Mouse (Mus musculus) stomach, embryonic 15.5 days (tissue): ENCODE results near the gene S1pr4. TPM values are rescaled to one million over a fixed set of nuclear protein-coding genes. Genes with fewer than 3 reads are reported as not detected.
A peak's percentile ranks its signal among the peaks of the same experiment; 100 is the strongest.

Experiments used
- ATAC-seq: fragments of 200-750 bp; cut with Nextera tagmentation; 2 replicates; pipeline ENCODE4 v1.8.0; 2017; ENCODE audit warnings: low read depth, moderate number of reproducible peaks, moderate TSS enrichment; ENCODE audit not compliant: insufficient read depth, low FRiP score
- H3K27ac ChIP-seq: fragments of 300-500 bp; sonication (generic); 2 replicates; pipeline ENCODE4 v1.5.1; 2015; ENCODE audit warnings: mild to moderate bottlenecking, inconsistent platforms
- H3K27me3 ChIP-seq: fragments of 300-500 bp; sonication (generic); replicated peaks from 2 replicates; pipeline ENCODE4 v1.6.1; 2015; ENCODE audit warnings: inconsistent platforms
- H3K36me3 ChIP-seq: fragments of 300-500 bp; sonication (generic); 2 replicates; pipeline ENCODE4 v1.6.1; 2015; ENCODE audit warnings: inconsistent platforms
- H3K4me1 ChIP-seq: fragments of 300-500 bp; sonication (generic); 2 replicates; pipeline ENCODE4 v1.6.1; 2015; ENCODE audit warnings: inconsistent platforms
- H3K4me2 ChIP-seq: fragments of 300-500 bp; sonication (generic); 2 replicates; pipeline ENCODE4 v1.6.1; 2015; ENCODE audit warnings: mild to moderate bottlenecking, inconsistent platforms
- H3K4me3 ChIP-seq: fragments of 300-500 bp; sonication (generic); replicated peaks from 2 replicates; pipeline ENCODE4 v1.5.1; 2015; ENCODE audit warnings: inconsistent platforms
- H3K9ac ChIP-seq: fragments of 300-500 bp; sonication (generic); 2 replicates; pipeline ENCODE4 v1.6.1; 2015; ENCODE audit warnings: inconsistent platforms
- H3K9me3 ChIP-seq: fragments of 300-500 bp; sonication (generic); 2 replicates; pipeline ENCODE4 v1.6.1; 2016; ENCODE audit warnings: inconsistent platforms
- WGBS: fragments of 180-500 bp; shearing (Covaris S2); methylation state at CpG from one replicate; pipeline ENCODE4 v1.1.7; 2015; 5-methylcytosine and 5-hydroxymethylcytosine counted together
- polyA plus RNA-seq: library from polyadenylated mRNA; unstranded; fragments of >200 nt; fragmentation: Nextera tagmentation; extraction: Ambion mirVana; gene quantifications from 2 replicates; pipeline ENCODE4 v1.2.1, GENCODE M21; 2015

The S1pr4 gene
- polyA plus RNA-seq, 1 experiment from 2014 or later, result 1.6 TPM

DNA sequence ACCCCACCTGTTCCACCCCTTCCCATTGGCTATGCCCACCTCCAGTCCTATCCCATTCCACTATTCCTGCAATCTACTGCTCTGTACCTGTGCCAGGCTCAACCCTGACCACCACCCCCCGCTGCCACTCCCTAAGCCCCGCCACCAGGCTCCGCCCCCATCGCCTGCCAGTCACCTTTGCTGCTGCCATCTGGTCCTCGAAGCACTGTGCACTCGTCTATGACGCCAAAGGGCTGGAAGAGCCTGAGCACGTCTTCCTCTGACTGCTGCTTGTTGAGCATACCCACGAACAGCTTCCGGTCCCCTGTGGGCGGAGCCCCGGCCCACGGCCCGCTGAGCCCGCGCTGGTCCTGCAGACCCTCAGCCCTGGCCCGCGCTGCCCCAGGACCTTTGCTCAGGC, 29.5 kb downstream of the S1pr4 start:
- peaks cover 2% of the 10 kb centered on the region; the same call in 1 of the 2 replicates for H3K4me1 ChIP-seq
- no peak overlapping the region for H3K4me2 ChIP-seq
- no peak for ATAC-seq
- no peaks in the 10 kb centered on the region for H3K9me3 ChIP-seq
- whole genome bisulfite sequencing, result 46% methylated on average over 18 of the region's 18 CpGs
- H3K27ac ChIP-seq, result no peak overlapping the region
- no peaks in the 10 kb centered on the region for H3K36me3 ChIP-seq
- H3K9ac ChIP-seq, result no peak overlapping the region
- H3K27me3 ChIP-seq, result peaks cover 72% of the 10 kb centered on the region
- H3K4me3 ChIP-seq, result no peak overlapping the region

DNA sequence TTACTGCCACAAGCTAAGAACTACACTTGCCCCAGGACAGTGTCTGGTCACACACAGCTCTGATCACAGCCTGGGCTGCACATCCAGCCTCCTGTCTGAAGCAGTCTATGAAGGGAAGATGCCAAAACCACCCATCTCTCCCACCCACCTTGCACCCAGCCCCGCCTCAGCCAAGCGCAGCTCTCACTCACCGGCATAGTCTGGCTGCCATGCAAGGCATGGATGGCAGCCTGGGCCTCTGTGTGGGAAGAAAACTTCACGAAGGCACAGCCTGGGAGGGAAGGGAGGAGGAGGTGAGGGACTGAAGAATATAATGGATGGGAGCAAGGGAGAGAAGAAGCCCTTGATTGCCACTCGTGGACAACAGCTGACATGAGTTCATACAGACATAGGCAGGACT, 30.7 kb downstream of the S1pr4 start:
- no peak overlapping the region for H3K9ac ChIP-seq
- WGBS, result 73% methylated on average over 5 of the region's 5 CpGs
- no peaks in the 10 kb centered on the region for H3K36me3 ChIP-seq
- ATAC-seq, result no peak
- no peak overlapping the region for H3K27ac ChIP-seq
- peaks cover 72% of the 10 kb centered on the region for H3K27me3 ChIP-seq
- no peak overlapping the region for H3K4me2 ChIP-seq
- H3K4me1 ChIP-seq, result peaks cover 10% of the 10 kb centered on the region
- H3K9me3 ChIP-seq, result no peaks in the 10 kb centered on the region
- no peak overlapping the region for H3K4me3 ChIP-seq

DNA sequence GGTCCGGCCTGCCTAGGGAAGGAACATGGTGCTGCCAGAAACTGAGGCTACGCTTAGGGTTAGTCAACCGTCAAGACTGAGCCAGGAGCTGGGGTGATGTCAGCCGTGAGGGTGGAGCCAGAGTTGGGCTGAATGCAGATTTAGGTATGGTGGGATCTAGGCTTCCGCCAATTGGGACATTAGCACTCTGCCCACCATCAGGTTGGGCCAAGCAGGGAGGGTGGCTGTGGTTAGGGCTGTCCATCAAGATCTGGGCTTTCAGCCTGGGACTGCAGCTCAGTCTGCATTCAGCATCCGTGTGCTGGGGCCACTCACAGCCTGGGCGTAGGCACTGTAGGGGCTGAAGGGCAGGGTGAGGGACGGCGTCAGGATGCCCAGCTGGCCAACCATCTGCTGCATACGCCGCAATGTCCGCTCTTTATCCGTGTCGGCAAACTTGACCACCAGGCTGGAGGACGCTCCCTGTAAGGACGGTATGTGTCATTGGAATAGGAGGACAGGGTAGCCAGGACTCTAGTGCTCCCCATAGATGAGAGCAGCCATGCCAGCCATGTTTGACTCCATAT, 32.2 kb downstream of the S1pr4 start:
- no peaks in the 10 kb centered on the region for H3K36me3 ChIP-seq
- no peak overlapping the region for H3K4me3 ChIP-seq
- no peak for ATAC-seq
- no peaks in the 10 kb centered on the region for H3K9me3 ChIP-seq
- WGBS, result 80% methylated on average over 16 of the region's 16 CpGs
- peaks cover 12% of the 10 kb centered on the region; the same call in 1 of the 2 replicates for H3K4me1 ChIP-seq
- H3K27ac ChIP-seq, result no peak overlapping the region
- H3K4me2 ChIP-seq, result no peak overlapping the region
- peaks cover 73% of the 10 kb centered on the region for H3K27me3 ChIP-seq
- H3K9ac ChIP-seq, result no peak overlapping the region

DNA sequence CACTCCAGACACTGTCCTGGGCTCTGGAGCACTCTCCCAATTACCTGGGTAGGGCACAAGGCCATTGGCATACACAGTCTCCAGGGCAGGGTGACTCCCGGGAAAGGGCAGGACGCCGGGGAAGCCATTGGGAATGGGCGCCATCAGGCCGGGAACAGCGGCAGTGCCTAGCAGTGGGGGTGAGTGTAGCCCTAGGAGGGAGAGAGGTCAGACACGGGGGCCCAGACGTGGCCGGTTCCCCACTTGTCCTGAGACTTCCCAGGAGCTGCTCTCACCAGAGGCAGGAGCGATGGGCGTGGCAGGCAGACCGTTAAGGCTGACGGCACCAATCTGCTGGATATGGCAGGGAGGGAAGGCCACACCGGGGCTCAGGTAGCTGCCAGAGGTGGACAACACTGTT, 33.1 kb downstream of the S1pr4 start:
- peaks cover 15% of the 10 kb centered on the region; the same call in 1 of the 2 replicates for H3K4me1 ChIP-seq
- no peak overlapping the region for H3K9ac ChIP-seq
- ATAC-seq, result no peak
- no peaks in the 10 kb centered on the region for H3K9me3 ChIP-seq
- H3K4me2 ChIP-seq, result no peak overlapping the region
- 53% methylated on average over 14 of the region's 14 CpGs for WGBS
- no peak overlapping the region for H3K27ac ChIP-seq
- no peak overlapping the region for H3K4me3 ChIP-seq
- H3K27me3 ChIP-seq, result peaks cover 74% of the 10 kb centered on the region
- no peaks in the 10 kb centered on the region for H3K36me3 ChIP-seq

DNA sequence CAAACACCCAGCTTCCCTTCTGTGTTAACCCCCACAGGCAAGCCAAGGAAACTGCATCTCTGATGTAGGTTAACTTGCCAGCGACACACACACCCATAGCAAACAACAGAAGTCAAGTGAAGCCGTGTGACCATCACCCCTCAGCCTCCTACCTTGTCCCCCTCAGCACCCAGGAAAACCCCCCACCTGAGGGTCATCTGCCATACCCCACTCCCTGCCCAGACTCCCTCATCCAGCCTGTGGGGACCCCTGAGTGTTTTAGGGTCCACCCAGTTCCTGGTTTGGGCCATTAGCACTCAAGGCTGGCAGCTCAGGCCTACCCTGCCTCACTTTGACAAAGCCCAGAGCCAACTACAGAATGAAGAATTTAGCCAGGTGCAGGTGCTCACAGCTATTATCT, 33.9 kb downstream of the S1pr4 start:
- no peaks in the 10 kb centered on the region for H3K9me3 ChIP-seq
- ATAC-seq, result no peak
- no peak overlapping the region for H3K9ac ChIP-seq
- no peak overlapping the region for H3K4me3 ChIP-seq
- H3K27ac ChIP-seq, result no peak overlapping the region
- H3K4me1 ChIP-seq, result peaks cover 16% of the 10 kb centered on the region; the same call in 1 of the 2 replicates
- no peak overlapping the region for H3K4me2 ChIP-seq
- 82% methylated on average over 2 of the region's 2 CpGs for WGBS
- peaks cover 77% of the 10 kb centered on the region for H3K27me3 ChIP-seq
- no peaks in the 10 kb centered on the region for H3K36me3 ChIP-seq

DNA sequence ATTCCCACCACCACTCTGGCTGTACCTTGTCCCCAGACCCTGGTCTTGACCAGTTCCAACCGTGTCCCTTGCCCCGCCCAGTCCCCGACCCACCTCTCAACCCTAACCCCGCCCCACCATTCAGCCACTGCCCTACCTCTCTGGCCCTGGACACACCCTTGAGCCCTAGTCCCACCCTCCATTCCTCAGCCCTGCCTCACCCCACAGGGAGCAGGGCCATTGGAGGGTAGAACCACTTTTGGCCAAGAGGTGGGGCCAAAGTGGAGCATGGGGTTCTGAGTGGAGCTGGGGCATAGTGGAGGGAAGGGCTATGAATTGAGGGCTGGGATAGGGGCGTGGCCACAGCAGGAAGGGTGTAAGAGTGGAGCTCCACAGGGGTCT, 34.7 kb downstream of the S1pr4 start:
- H3K27me3 ChIP-seq, result peaks cover 78% of the 10 kb centered on the region
- no peak overlapping the region for H3K9ac ChIP-seq
- H3K4me3 ChIP-seq, result peak overlapping the region; percentile 33; the same call in 1 of the 2 replicates
- no peak overlapping the region for H3K27ac ChIP-seq
- H3K36me3 ChIP-seq, result no peaks in the 10 kb centered on the region
- H3K4me1 ChIP-seq, result peaks cover 16% of the 10 kb centered on the region; the same call in 1 of the 2 replicates
- H3K4me2 ChIP-seq, result peak overlapping the region; percentile 53; the same call in 1 of the 2 replicates
- 5% methylated on average over 5 of the region's 5 CpGs for WGBS
- H3K9me3 ChIP-seq, result no peaks in the 10 kb centered on the region
- ATAC-seq, result peak; percentile 75

DNA sequence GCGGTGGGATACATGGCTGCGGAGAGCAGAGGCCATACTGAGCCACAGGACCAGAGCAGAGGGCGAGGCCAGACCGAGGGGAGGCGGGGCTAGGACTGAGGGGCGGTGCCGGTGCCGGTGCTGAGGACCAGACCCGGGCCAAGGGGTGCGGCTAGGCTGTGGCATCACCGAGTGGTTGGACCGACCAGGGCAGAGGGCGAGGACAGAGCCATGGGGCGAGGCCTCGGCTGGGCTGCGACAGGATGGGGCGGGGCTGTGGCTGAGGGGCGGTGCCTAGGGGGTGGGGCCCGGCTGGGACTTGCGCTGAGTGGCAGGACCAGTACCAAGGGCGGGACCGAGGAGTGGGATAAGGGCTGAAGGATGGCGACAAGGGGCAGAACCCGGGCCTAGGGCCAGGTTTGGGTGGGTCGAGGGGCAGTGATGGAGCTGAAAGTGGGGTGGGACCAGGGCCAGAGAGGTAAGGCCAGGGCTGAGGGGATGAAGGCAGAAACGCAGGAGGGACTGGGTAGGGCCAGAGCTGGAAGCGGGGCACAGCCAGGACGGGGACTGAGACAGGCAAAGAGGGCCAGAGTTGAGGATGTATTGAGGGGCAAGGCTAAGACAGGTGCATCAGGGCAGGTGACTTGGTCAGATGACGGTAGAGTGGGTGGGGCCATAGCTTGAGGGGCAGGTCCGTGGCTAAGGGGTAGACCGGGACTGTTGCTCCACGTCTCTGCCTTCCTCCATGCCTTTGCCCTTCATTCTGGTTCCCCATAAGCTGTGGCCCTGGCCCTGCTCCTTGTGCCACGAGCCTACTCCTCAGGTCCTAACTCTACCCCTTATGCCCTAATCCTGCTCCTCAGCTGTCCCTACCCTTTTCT, 35.3 kb downstream of the S1pr4 start:
- peak overlapping the region; percentile 33 for H3K4me3 ChIP-seq
- H3K9me3 ChIP-seq, result no peaks in the 10 kb centered on the region
- WGBS, result 3% methylated on average over 33 of the region's 33 CpGs
- no peak overlapping the region; the same call in 1 of the 2 replicates for H3K27ac ChIP-seq
- peak; percentile 85 for ATAC-seq
- peaks cover 80% of the 10 kb centered on the region for H3K27me3 ChIP-seq
- no peak overlapping the region for H3K9ac ChIP-seq
- H3K4me2 ChIP-seq, result peak overlapping the region; percentile 53
- H3K36me3 ChIP-seq, result no peaks in the 10 kb centered on the region
- H3K4me1 ChIP-seq, result peaks cover 16% of the 10 kb centered on the region; the same call in 1 of the 2 replicates

DNA sequence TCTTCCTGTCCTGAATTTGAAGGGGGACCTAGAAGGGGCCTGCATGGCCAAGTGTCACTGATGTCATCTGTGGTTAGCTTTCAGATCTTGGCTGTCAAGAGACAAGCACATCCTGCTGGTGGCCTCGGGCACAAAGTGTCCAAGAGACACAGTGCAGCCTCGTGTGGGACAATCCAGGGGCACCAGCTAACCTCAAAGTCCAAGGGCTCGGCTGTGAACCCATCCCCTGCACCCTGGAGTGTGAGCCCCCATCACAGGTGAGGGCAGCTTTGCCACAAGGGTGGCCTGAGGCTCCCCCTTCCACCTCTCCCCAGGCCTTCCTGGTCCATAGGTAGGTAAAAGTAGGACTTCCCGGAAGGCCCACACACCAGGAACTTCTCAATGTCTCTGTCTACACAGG, 36.4 kb downstream of the S1pr4 start:
- no peak for ATAC-seq
- H3K4me1 ChIP-seq, result peaks cover 16% of the 10 kb centered on the region; the same call in 1 of the 2 replicates
- no peak overlapping the region for H3K27ac ChIP-seq
- H3K4me2 ChIP-seq, result no peak overlapping the region
- H3K4me3 ChIP-seq, result no peak overlapping the region
- H3K36me3 ChIP-seq, result no peaks in the 10 kb centered on the region
- no peaks in the 10 kb centered on the region for H3K9me3 ChIP-seq
- peaks cover 88% of the 10 kb centered on the region for H3K27me3 ChIP-seq
- H3K9ac ChIP-seq, result no peak overlapping the region
- WGBS, result 66% methylated on average over 4 of the region's 4 CpGs

DNA sequence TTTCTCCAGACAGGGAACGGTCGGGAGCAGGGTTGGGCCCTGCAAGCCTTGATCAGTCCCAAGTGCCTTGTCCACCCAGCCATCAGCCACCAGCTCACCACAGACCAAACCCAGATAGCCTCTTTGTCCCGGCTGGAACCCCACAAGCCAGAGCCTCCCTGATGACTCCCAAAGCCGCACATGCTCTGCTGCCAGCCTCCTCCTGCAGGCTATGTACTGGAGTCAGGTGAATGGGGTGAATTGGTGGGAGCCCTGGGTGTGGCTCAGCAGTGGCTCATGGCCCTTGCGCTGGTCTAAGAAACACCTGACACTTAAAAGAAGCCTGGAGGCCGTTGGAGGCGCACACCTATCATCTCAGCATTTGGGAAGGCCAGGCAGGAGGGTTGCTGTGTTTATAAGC, 37.0 kb downstream of the S1pr4 start:
- Histone ChIP-seq H3K4me2 (no peak overlapping the region), H3K27ac (no peak overlapping the region), H3K27me3 (peaks cover 88% of the 10 kb centered on the region), H3K4me3 (no peak overlapping the region), H3K4me1 (peaks cover 16% of the 10 kb centered on the region; the same call in 1 of the 2 replicates), H3K36me3 (no peaks in the 10 kb centered on the region), H3K9ac (no peak overlapping the region), H3K9me3 (no peaks in the 10 kb centered on the region)
- WGBS, result 70% methylated on average over 7 of the region's 7 CpGs
- ATAC-seq, result no peak

DNA sequence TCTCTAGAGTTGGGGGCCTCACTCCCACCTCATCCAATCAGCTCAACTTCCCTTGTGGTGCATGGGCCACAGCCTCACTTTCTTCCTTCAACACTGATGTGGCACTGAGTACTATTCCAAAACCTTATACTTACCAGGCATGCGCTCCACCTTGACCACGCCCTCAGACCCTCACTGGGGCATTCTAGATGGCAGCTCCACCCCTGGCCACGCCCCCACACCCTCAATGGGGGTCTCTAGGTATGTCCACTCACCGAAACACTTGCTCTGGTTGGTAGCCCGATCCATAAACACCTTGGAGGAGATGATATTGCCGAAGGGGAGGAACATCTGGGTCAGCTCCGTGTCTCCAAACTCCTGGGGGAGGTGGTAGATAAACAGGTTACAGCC, 37.5 kb downstream of the S1pr4 start:
- Histone ChIP-seq H3K36me3 (no peaks in the 10 kb centered on the region), H3K27me3 (peaks cover 89% of the 10 kb centered on the region), H3K27ac (no peak overlapping the region), H3K4me3 (0 out of 2 replicates have a peak overlapping the region, but pooled peaks have one; percentile 3), H3K9me3 (no peaks in the 10 kb centered on the region), H3K4me1 (peaks cover 16% of the 10 kb centered on the region; the same call in 1 of the 2 replicates), H3K9ac (no peak overlapping the region), H3K4me2 (peak overlapping the region; percentile 31; the same call in 1 of the 2 replicates)
- no peak for ATAC-seq
- 39% methylated on average over 7 of the region's 7 CpGs for WGBS

DNA sequence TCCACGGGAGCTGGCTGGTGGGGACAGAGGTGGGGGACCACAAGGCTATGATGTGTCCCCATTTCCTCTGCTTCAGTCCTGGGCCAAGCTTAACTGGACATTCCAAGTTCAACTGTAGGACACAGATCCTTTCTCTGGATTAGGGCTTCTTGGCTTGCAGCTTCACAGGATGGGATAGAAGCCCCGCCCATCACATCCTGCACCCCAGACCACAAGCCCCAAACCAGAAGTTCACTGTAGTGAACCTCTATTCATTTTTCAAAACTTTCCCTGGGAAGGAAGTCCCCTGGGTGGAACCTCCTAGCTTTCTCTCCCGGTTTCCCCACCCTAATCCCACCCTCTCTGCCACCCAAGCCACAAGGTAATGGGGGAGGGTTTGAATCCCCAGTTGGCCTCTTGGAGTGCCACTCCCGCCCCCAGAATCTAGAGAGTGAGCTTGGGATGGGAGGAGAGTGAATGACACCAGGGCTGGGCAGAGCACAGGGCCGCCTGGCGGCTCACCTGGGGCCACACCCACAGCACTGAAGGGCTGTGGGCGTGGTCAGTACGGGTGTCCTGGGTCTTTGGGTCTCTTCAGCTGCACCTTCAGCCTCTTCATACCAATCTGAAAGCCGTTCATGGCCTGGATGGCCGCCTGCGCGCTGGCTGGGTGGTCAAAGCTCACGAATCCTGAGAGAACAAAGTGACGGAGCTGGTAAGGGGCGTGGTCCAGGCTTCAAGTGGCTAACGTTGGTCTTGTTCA, 38.1 kb downstream of the S1pr4 start:
- no peak for ATAC-seq
- Histone ChIP-seq H3K9ac (no peak overlapping the region), H3K4me1 (peaks cover 16% of the 10 kb centered on the region; the same call in 1 of the 2 replicates), H3K27ac (no peak overlapping the region), H3K4me3 (0 out of 2 replicates have a peak overlapping the region, but pooled peaks have one; percentile 3), H3K36me3 (no peaks in the 10 kb centered on the region), H3K9me3 (no peaks in the 10 kb centered on the region), H3K27me3 (peaks cover 90% of the 10 kb centered on the region), H3K4me2 (peak overlapping the region; percentile 31)
- WGBS, result 4% methylated on average over 16 of the region's 16 CpGs
